Mouse (Mus musculus) CH12F3 (cell line): Measurements from ENCODE around the gene Tmem259.

ENCODE experiments used
- in situ Hi-C: fragments of 300-500 bp; cut with MboI; formaldehyde crosslinking; loops from 2 replicates; pipeline ENCODE4 v1.14.3; 2020; ENCODE audit warnings: low sequenced_read_pairs

The Tmem259 gene

GRCm38 (mm10) chr10:79969124-79969568 lies 15.0 kb downstream of the Tmem259 start:
- in situ Hi-C loops, result no loop called here

- in situ Hi-C loops, result no loop called here
Measured at GRCm38 (mm10) chr10:79968181-79968580, 15.9 kb downstream of the Tmem259 start.

- in situ Hi-C loops, result no loop called here
Measured at GRCm38 (mm10) chr10:79966886-79967400, 17.2 kb downstream of the Tmem259 start.

GRCm38 (mm10) chr10:79965325-79965724 lies 18.8 kb downstream of the Tmem259 start:
- in situ Hi-C loops, result no loop called here

GRCm38 (mm10) chr10:79964727-79965126 lies 19.4 kb downstream of the Tmem259 start:
- in situ Hi-C loops, result no loop called here

GRCm38 (mm10) chr10:79960671-79961294 lies 23.3 kb downstream of the Tmem259 start:
- in situ Hi-C loops, result no loop called here

- in situ Hi-C loops, result loop anchor here (5.0 kb wide), 1 partner anchor 38 kb away; the partner anchor contains the start of gene R3hdm4
Measured at GRCm38 (mm10) chr10:79959847-79960601, 24.1 kb downstream of the Tmem259 start, which contains the start of gene Wdr18. Gene Wdr18, plus strand, starts transcription at chr10:79960152.

GRCm38 (mm10) chr10:79959412-79959811 lies 24.7 kb downstream of the Tmem259 start:
- in situ Hi-C loops, result loop anchor here (5.0 kb wide), 1 partner anchor 37 kb away; the partner anchor contains the start of gene R3hdm4

- in situ Hi-C loops, result loop anchor here (5.0 kb wide), 1 partner anchor 36 kb away; the partner anchor contains the start of gene R3hdm4
Measured at GRCm38 (mm10) chr10:79958140-79958816, 25.9 kb downstream of the Tmem259 start.

GRCm38 (mm10) chr10:79956643-79957154 lies 27.4 kb downstream of the Tmem259 start:
- in situ Hi-C loops, result loop anchor here (5.0 kb wide), 1 partner anchor 34 kb away; the partner anchor contains the start of gene R3hdm4

- in situ Hi-C loops, result loop anchor here (5.0 kb wide), 1 partner anchor 33 kb away; the partner anchor contains the start of gene R3hdm4
Measured at GRCm38 (mm10) chr10:79955691-79956090, 28.4 kb downstream of the Tmem259 start.

GRCm38 (mm10) chr10:79953946-79954345 lies 30.2 kb downstream of the Tmem259 start:
- in situ Hi-C loops, result no loop called here

GRCm38 (mm10) chr10:79950661-79951060 lies 33.5 kb downstream of the Tmem259 start:
- in situ Hi-C loops, result no loop called here

GRCm38 (mm10) chr10:79949873-79950272 lies 34.3 kb downstream of the Tmem259 start:
- in situ Hi-C loops, result no loop called here

- in situ Hi-C loops, result no loop called here
Measured at GRCm38 (mm10) chr10:79947502-79947901, 36.6 kb downstream of the Tmem259 start.

- in situ Hi-C loops, result no loop called here
Measured at GRCm38 (mm10) chr10:79946752-79947322, 37.3 kb downstream of the Tmem259 start.

GRCm38 (mm10) chr10:79945507-79946234 lies 38.5 kb downstream of the Tmem259 start:
- in situ Hi-C loops, result no loop called here

- in situ Hi-C loops, result no loop called here
Measured at GRCm38 (mm10) chr10:79943471-79943901, 40.6 kb downstream of the Tmem259 start.

- in situ Hi-C loops, result no loop called here
Measured at GRCm38 (mm10) chr10:79942988-79943387, 41.1 kb downstream of the Tmem259 start.

- in situ Hi-C loops, result no loop called here
Measured at GRCm38 (mm10) chr10:79940749-79941148, 43.4 kb downstream of the Tmem259 start.
